Mouse (Mus musculus): ENCODE data around the gene Tmem129. TPM values are rescaled to one million over a fixed set of nuclear protein-coding genes. Genes with fewer than 3 reads are reported as not detected.

Gene Tmem129
- polyA plus RNA-seq, 1 experiment from 2014 or later = 35.4 TPM

GRCm38 (mm10) chr5:33635361-33635760 is 22.9 kb downstream of the Tmem129 start:
- Histone ChIP-seq H3K4me2 (ENCODE audit: low read length) (no peak overlapping the region), H3K36me3 (ENCODE audit: control insufficient read depth, insufficient read depth, low read length) (peaks cover 34% of the 10 kb centered on the region), H3K27me3 (ENCODE audit: control insufficient read depth, insufficient read depth, low read length) (no peaks in the 10 kb centered on the region), H3K27ac (replicated peaks in 1 of 2; ENCODE audit: control insufficient read depth in 1 of 2, insufficient read depth in 1 of 2, low read depth in 2 of 2, low read length in 2 of 2) (no peak overlapping the region), H3K4me1 (ENCODE audit: control insufficient read depth in 2 of 2, insufficient read depth in 2 of 2, low read length in 2 of 2) (peaks cover 2 to 4% of the 10 kb centered on the region in 2 experiments; a peak in 3 of 4 replicates), H3K9me3 (ENCODE audit: control insufficient read depth, low read length) (no peaks in the 10 kb centered on the region), H3K4me3 (ENCODE audit: control insufficient read depth in 1 of 2, insufficient read depth in 1 of 2, low read depth in 1 of 2, low read length in 2 of 2) (no peak overlapping the region), H3K9ac (ENCODE audit: low read length) (no peak overlapping the region)
- 88% methylated on average over 3 of the region's 3 CpGs for WGBS
- no peak for ATAC-seq (ENCODE audit: insufficient number of reproducible peaks, insufficient read depth, low FRiP score, low read depth)

GRCm38 (mm10) chr5:33632526-33632925 is 25.7 kb downstream of the Tmem129 start:
- H3K9ac ChIP-seq (ENCODE audit: low read length) = no peak overlapping the region
- ATAC-seq (ENCODE audit: insufficient number of reproducible peaks, insufficient read depth, low FRiP score, low read depth) = no peak
- peaks cover 6 to 14% of the 10 kb centered on the region in 2 experiments for H3K4me1 ChIP-seq (ENCODE audit: control insufficient read depth in 2 of 2, insufficient read depth in 2 of 2, low read length in 2 of 2)
- H3K36me3 ChIP-seq (ENCODE audit: control insufficient read depth, insufficient read depth, low read length) = peaks cover 11% of the 10 kb centered on the region
- 83% methylated on average over 1 of the region's 1 CpGs for WGBS
- H3K4me3 ChIP-seq (ENCODE audit: control insufficient read depth in 1 of 2, insufficient read depth in 1 of 2, low read depth in 1 of 2, low read length in 2 of 2) = no peak overlapping the region
- no peaks in the 10 kb centered on the region for H3K27me3 ChIP-seq (ENCODE audit: control insufficient read depth, insufficient read depth, low read length)
- H3K9me3 ChIP-seq (ENCODE audit: control insufficient read depth, low read length) = no peaks in the 10 kb centered on the region
- H3K27ac ChIP-seq (replicated peaks in 1 of 2; ENCODE audit: control insufficient read depth in 1 of 2, insufficient read depth in 1 of 2, low read depth in 2 of 2, low read length in 2 of 2) = no peak overlapping the region
- no peak overlapping the region for H3K4me2 ChIP-seq (ENCODE audit: low read length)

GRCm38 (mm10) chr5:33630615-33631014 is 27.6 kb downstream of the Tmem129 start:
- peak overlapping the region in 1 of 2 experiments; percentile 89; a peak in 2 of 4 replicates for H3K4me3 ChIP-seq (ENCODE audit: control insufficient read depth in 1 of 2, insufficient read depth in 1 of 2, low read depth in 1 of 2, low read length in 2 of 2)
- H3K36me3 ChIP-seq (ENCODE audit: control insufficient read depth, insufficient read depth, low read length) = peaks cover 6% of the 10 kb centered on the region; the same call in 1 of the 2 replicates
- H3K27me3 ChIP-seq (ENCODE audit: control insufficient read depth, insufficient read depth, low read length) = no peaks in the 10 kb centered on the region
- peak overlapping the region; percentile 90 for H3K4me2 ChIP-seq (ENCODE audit: low read length)
- no peaks in the 10 kb centered on the region for H3K9me3 ChIP-seq (ENCODE audit: control insufficient read depth, low read length)
- 59% methylated on average over 4 of the region's 4 CpGs for WGBS
- no peak for ATAC-seq (ENCODE audit: insufficient number of reproducible peaks, insufficient read depth, low FRiP score, low read depth)
- H3K4me1 ChIP-seq (ENCODE audit: control insufficient read depth in 2 of 2, insufficient read depth in 2 of 2, low read length in 2 of 2) = peaks cover 6 to 18% of the 10 kb centered on the region in 2 experiments
- H3K27ac ChIP-seq (replicated peaks in 1 of 2; ENCODE audit: control insufficient read depth in 1 of 2, insufficient read depth in 1 of 2, low read depth in 2 of 2, low read length in 2 of 2) = 0 out of 4 replicates have a peak overlapping the region, but pooled peaks of 1 of the 2 experiments have one; percentile 78
- peak overlapping the region; percentile 78 for H3K9ac ChIP-seq (ENCODE audit: low read length)

- Histone ChIP-seq H3K4me1 (ENCODE audit: control insufficient read depth in 2 of 2, insufficient read depth in 2 of 2, low read length in 2 of 2) (peaks cover 6 to 18% of the 10 kb centered on the region in 2 experiments), H3K4me2 (ENCODE audit: low read length) (peak overlapping the region; percentile 90), H3K36me3 (ENCODE audit: control insufficient read depth, insufficient read depth, low read length) (peaks cover 6% of the 10 kb centered on the region; the same call in 1 of the 2 replicates), H3K9ac (ENCODE audit: low read length) (peak overlapping the region; percentile 78), H3K27ac (replicated peaks in 1 of 2; ENCODE audit: control insufficient read depth in 1 of 2, insufficient read depth in 1 of 2, low read depth in 2 of 2, low read length in 2 of 2) (peak overlapping the region; percentile 56 to 78), H3K9me3 (ENCODE audit: control insufficient read depth, low read length) (no peaks in the 10 kb centered on the region), H3K4me3 (ENCODE audit: control insufficient read depth in 1 of 2, insufficient read depth in 1 of 2, low read depth in 1 of 2, low read length in 2 of 2) (peak overlapping the region; percentile 53 to 89), H3K27me3 (ENCODE audit: control insufficient read depth, insufficient read depth, low read length) (no peaks in the 10 kb centered on the region)
- WGBS = 2% methylated on average over 9 of the region's 9 CpGs
- no peak for ATAC-seq (ENCODE audit: insufficient number of reproducible peaks, insufficient read depth, low FRiP score, low read depth)
These were observed 28.2 kb downstream of the Tmem129 start for GRCm38 (mm10) chr5:33630061-33630460.

- H3K9ac ChIP-seq (ENCODE audit: low read length) = peak within 1 kb of the TSS; percentile 93
- WGBS = under 1% methylated on average over 94 of the region's 99 CpGs
- peak; percentile 96 for ATAC-seq (ENCODE audit: insufficient number of reproducible peaks, insufficient read depth, low FRiP score, low read depth)
- no peaks in the 10 kb centered on the region for H3K27me3 ChIP-seq (ENCODE audit: control insufficient read depth, insufficient read depth, low read length)
- H3K4me1 ChIP-seq (ENCODE audit: control insufficient read depth in 2 of 2, insufficient read depth in 2 of 2, low read length in 2 of 2) = peaks cover 6 to 18% of the 10 kb centered on the region in 2 experiments
- H3K36me3 ChIP-seq (ENCODE audit: control insufficient read depth, insufficient read depth, low read length) = 0 out of 2 replicates have a peak, but pooled peaks cover under 1% of the 10 kb centered on the region
- H3K27ac ChIP-seq (replicated peaks in 1 of 2; ENCODE audit: control insufficient read depth in 1 of 2, insufficient read depth in 1 of 2, low read depth in 2 of 2, low read length in 2 of 2) = peak within 1 kb of the TSS; percentile 86 to 96
- no peaks in the 10 kb centered on the region for H3K9me3 ChIP-seq (ENCODE audit: control insufficient read depth, low read length)
- peak within 1 kb of the TSS; percentile 90 for H3K4me2 ChIP-seq (ENCODE audit: low read length)
- H3K4me3 ChIP-seq (ENCODE audit: control insufficient read depth in 1 of 2, insufficient read depth in 1 of 2, low read depth in 1 of 2, low read length in 2 of 2) = peak within 1 kb of the TSS; percentile 81 to 89
These were observed 28.8 kb downstream of the Tmem129 start, which contains the start of the genes Fam53a and Gm9903 for GRCm38 (mm10) chr5:33629301-33629987. TSS of gene Fam53a (minus strand) at chr5:33629635. TSS of gene Gm9903 (plus strand) at chr5:33629925.

GRCm38 (mm10) chr5:33628820-33629300 is 29.4 kb downstream of the Tmem129 start:
- H3K9me3 ChIP-seq (ENCODE audit: control insufficient read depth, low read length) = no peaks in the 10 kb centered on the region
- H3K4me2 ChIP-seq (ENCODE audit: low read length) = peak overlapping the region; percentile 90
- 0% methylated on average over 24 of the region's 24 CpGs for WGBS
- peak overlapping the region; percentile 81 to 89 for H3K4me3 ChIP-seq (ENCODE audit: control insufficient read depth in 1 of 2, insufficient read depth in 1 of 2, low read depth in 1 of 2, low read length in 2 of 2)
- peak overlapping the region; percentile 93 for H3K9ac ChIP-seq (ENCODE audit: low read length)
- peak overlapping the region; percentile 86 to 96 for H3K27ac ChIP-seq (replicated peaks in 1 of 2; ENCODE audit: control insufficient read depth in 1 of 2, insufficient read depth in 1 of 2, low read depth in 2 of 2, low read length in 2 of 2)
- H3K27me3 ChIP-seq (ENCODE audit: control insufficient read depth, insufficient read depth, low read length) = no peaks in the 10 kb centered on the region
- peaks cover 6 to 18% of the 10 kb centered on the region in 2 experiments for H3K4me1 ChIP-seq (ENCODE audit: control insufficient read depth in 2 of 2, insufficient read depth in 2 of 2, low read length in 2 of 2)
- H3K36me3 ChIP-seq (ENCODE audit: control insufficient read depth, insufficient read depth, low read length) = no peaks in the 10 kb centered on the region
- peak; percentile 9; the same call in 1 of the 2 replicates for ATAC-seq (ENCODE audit: insufficient number of reproducible peaks, insufficient read depth, low FRiP score, low read depth)

- ATAC-seq (ENCODE audit: insufficient number of reproducible peaks, insufficient read depth, low FRiP score, low read depth) = no peak
- H3K9ac ChIP-seq (ENCODE audit: low read length) = peak overlapping the region; percentile 93
- 31% methylated on average over 4 of the region's 4 CpGs for WGBS
- no peaks in the 10 kb centered on the region for H3K9me3 ChIP-seq (ENCODE audit: control insufficient read depth, low read length)
- peaks cover 6 to 18% of the 10 kb centered on the region in 2 experiments for H3K4me1 ChIP-seq (ENCODE audit: control insufficient read depth in 2 of 2, insufficient read depth in 2 of 2, low read length in 2 of 2)
- no peaks in the 10 kb centered on the region for H3K36me3 ChIP-seq (ENCODE audit: control insufficient read depth, insufficient read depth, low read length)
- H3K27ac ChIP-seq (replicated peaks in 1 of 2; ENCODE audit: control insufficient read depth in 1 of 2, insufficient read depth in 1 of 2, low read depth in 2 of 2, low read length in 2 of 2) = no peak overlapping the region
- peak overlapping the region; percentile 22 to 89; a peak in 3 of 4 replicates for H3K4me3 ChIP-seq (ENCODE audit: control insufficient read depth in 1 of 2, insufficient read depth in 1 of 2, low read depth in 1 of 2, low read length in 2 of 2)
- H3K4me2 ChIP-seq (ENCODE audit: low read length) = peak overlapping the region; percentile 90
- no peaks in the 10 kb centered on the region for H3K27me3 ChIP-seq (ENCODE audit: control insufficient read depth, insufficient read depth, low read length)
These were observed 30.2 kb downstream of the Tmem129 start for GRCm38 (mm10) chr5:33627968-33628367.

Measured in heart, embryonic 14.5 days (tissue).